Mouse (Mus musculus) gastrocnemius, adult 2 months (tissue): ENCODE data around the gene Polg2. TPM values are rescaled to one million over a fixed set of nuclear protein-coding genes. Genes with fewer than 3 reads are reported as not detected.
"Not testable (repeated sequence)": the region's sequence is repeated elsewhere in the genome, so short reads cannot be mapped to it uniquely, and the experiment has no call there.

Experiments used
- DNase-seq: peaks from one replicate; pipeline ENCODE4 v3.0.0; 2022
- H3K27ac ChIP-seq: fragments of 200-600 bp; 2 replicates; pipeline ENCODE4 v1.8.1; 2022; ENCODE audit warnings: mild to moderate bottlenecking
- H3K4me3 ChIP-seq: fragments of 200-600 bp; 2 replicates; pipeline ENCODE4 v1.8.1; 2022; ENCODE audit warnings: mild to moderate bottlenecking, moderate library complexity
- CTCF ChIP-seq: fragments of 200-600 bp; IDR thresholded peaks from 2 replicates; pipeline ENCODE4 v1.8.1; 2022; ENCODE audit warnings: antibody characterized with exemption, mild to moderate bottlenecking, moderate library complexity
- intact Hi-C: fragments of 180-260 bp; cut with DNase I; formaldehyde crosslinking; loops from one replicate; pipeline ENCODE4 v1.15.1; 2025
- total RNA-seq, 2 experiments: library from RNA; stranded (reverse); gene quantifications; 2 replicates each; pipeline ENCODE4 v1.2.3; 2021

The Polg2 gene
- total RNA-seq, 2 experiments from 2014 or later: 2.4 to 3.3 TPM

DNA sequence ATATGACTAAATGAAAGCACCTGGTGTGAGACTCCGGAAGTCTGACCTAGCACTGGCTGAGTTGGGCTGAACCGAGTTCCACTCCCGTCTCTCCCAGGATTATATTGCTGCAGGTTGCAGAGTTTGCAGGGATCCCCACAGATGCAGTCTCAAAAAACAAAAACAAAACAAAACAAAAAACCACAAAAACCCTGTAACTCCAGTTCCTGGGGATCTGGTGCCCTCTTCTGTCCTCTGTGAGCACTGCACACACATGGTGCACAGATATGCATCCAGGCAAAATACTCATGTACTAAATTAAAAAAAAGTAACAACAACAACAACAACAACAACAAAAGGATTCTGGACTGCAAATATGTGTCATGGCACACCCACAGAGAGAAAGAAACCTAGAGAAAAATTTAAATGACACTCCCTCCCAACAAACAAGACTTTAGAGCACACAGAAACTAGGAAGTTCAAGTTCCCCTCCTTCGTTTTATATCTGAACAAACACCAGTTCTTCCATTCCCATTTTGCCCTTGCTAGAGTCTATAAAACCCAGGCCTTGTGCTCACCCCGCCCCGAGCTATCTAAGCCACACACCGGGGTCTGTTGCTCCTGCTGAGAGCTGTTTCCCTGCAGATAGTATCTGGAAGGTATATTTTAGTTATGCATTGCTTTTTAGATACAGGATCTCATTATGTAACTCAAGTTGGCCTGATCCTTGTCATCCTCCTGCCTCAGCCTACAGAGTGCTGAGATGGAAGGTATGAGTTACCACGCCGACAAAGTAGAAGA is 9.0 kb downstream of the Polg2 start:
- no peak overlapping the region for H3K4me3 ChIP-seq
- intact Hi-C loops: no loop called here
- DNase-seq: no peak
- TF ChIP-seq CTCF: peak; percentile 36; the same call in 1 of the 2 replicates
- H3K27ac ChIP-seq: no peak overlapping the region

DNA sequence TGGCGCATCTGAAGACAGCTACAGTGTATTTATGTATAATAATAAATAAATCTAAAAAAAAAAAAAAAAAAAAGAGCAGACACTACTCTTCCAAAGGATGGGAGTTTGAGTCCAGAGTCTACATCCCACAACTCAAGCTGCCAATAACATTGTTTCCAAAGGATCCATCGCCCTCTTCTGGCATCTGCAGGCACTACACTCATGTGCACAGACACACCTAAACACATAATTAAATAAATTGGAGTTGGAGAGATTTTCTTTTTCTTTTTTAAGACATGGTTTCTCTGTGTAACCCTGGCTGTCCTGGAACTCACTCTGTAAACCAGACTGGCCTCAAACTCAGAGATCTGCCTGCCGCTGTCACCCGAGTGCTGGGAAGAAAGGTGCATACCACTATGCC is 11.8 kb downstream of the Polg2 start:
- peak; percentile 28; the same call in 1 of the 2 replicates for TF ChIP-seq CTCF
- intact Hi-C loops: no loop called here
- Histone ChIP-seq H3K4me3 (no peak overlapping the region), H3K27ac (no peak overlapping the region)
- no peak for DNase-seq

DNA sequence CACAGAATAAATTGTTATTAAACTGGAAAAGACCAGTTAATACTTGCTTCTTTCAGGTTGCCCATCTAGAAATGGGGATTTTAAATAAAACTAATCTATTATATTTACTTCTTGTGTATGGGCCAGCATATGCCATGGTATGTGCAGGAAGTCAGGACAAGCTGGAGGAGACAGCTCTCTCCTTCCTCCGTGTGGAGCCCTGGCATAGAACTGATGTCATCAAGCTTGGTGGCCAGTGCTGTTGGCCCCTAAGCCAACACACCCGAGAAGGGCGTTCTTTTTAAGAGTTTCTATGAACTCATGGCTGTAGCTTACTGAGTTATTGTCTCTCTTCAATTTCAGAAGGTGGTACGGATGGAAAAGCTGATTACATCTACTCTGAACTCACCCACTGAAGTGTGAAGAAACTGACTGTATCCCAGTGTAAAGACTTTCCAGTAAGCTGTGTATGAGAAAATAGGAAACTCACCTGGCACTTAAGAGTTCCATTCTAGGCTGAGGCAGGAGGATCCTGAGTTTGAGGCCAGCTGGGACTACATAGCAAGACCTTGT is 12.7 kb downstream of the Polg2 start:
- DNase-seq: no peak
- H3K27ac ChIP-seq: no peak overlapping the region
- H3K4me3 ChIP-seq: no peak overlapping the region
- intact Hi-C loops: no loop called here
- TF ChIP-seq CTCF: no peak

DNA sequence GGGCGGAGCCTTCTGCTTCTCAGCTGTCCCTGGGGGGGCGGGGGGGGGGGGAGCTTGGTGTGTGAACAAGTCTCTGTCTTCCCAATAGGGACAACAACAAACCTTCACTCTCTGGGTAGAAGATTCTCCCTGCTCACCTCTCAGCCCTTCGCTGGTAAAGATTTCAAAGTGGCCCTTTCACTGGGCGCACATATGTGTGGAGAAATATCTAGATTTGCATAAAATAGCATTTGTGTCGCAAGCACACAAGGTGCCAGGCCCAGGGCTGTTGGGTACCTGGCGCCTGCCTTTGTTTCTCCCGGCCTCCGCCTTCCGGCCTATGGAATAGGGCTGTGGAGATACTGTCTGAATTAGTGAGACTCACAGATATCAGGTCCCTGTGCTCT is 16.5 kb downstream of the Polg2 start:
- DNase-seq: no peak
- intact Hi-C loops: no loop called here
- H3K4me3 ChIP-seq: no peak overlapping the region
- peak overlapping the region; percentile 48; the same call in 1 of the 2 replicates for H3K27ac ChIP-seq
- TF ChIP-seq CTCF: no peak

DNA sequence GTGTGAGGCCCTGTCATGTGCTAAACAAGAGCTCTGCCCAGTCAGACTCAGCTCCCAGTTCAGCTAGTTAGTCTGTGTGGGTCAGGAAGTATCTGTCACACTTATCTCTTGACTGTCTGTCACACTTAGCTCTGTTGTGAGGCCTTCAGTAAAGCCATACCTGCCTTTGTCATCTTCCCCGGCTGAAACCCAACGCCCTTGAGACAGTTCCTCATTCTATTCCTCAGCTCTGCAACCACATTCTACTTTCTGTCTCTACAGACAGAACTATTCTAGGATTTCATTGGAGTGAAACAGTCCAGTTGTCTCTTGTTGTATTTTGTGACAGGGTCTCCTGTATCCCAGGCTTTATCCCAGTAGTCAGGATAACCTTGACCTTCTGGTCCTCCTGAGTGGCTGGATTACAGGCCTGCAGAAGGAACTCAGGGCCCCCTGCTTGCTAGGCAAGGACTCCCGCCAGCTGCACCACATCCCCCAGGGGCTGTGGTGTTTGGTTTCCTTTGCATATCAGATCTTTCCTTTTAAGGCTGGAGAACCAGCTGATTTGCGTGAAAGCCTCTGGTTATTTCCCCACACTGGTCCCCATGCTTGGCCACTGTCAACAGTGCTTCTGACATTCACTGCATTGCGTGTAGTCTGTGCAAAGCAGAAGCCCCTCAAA is 17.1 kb downstream of the Polg2 start:
- no peak for TF ChIP-seq CTCF
- intact Hi-C loops: no loop called here
- H3K27ac ChIP-seq: 0 out of 2 replicates have a peak overlapping the region, but pooled peaks have one; percentile 48
- no peak for DNase-seq
- no peak overlapping the region for H3K4me3 ChIP-seq

DNA sequence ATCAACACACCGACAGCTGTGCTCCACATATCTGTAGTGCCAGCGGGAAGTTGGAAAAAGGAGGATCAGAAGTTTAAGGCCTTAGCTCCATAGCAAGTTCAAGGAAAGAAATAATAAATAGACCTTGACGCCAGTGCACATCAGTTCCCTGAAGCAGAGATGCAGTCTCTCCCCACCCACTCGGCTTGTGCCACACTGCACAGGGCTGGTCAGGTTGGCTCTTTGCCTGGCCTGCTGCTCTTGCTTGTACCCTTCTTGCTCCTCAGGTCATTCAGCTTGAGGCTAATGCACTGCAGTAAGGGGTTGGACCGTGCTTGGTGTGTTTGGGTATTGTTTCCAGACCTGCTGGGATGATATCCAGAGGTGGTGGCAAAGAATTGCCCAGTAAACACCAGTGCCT is 18.8 kb downstream of the Polg2 start:
- Histone ChIP-seq H3K4me3 (no peak overlapping the region), H3K27ac (no peak overlapping the region)
- intact Hi-C loops: no loop called here
- TF ChIP-seq CTCF: no peak
- no peak for DNase-seq

DNA sequence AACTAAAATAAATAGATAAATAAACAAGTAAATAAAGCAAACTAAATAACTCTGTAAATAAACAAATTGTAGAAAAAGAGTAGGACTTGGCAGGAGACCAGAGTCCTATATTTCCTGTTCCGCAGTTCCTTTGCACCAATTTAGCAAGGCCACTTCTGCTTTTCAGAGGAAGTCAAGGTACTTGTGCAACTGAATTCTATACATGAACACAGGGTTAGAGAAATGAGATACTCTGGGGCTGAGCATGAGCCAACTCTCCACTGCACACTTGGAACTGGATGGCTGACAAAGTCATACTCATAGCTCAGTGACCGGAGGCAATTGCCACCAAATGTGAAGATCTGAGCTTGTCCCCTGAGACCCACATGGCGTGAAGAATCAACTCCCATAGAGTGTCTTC is 20.3 kb downstream of the Polg2 start:
- TF ChIP-seq CTCF: no peak

DNA sequence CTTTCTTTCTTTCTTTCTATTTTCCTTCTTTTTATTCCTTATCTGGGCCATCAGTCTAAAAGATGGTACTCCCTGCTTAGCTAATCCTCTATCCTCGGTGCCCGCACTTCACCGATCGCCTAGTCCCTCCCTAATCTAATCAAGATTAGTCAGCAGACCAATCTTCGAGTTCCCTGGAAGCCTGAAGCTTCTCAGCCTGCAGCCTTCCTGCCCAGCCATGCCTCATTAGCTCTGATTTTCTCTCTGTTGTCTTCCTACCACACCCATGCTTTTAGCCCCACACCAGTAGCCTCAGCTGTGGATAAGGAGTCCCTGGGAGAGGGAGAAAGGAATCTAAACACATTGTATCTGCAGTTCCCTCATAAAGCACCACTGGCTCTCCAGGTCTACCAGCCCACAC is 23.8 kb downstream of the Polg2 start:
- no peak for TF ChIP-seq CTCF
- Histone ChIP-seq H3K4me3 (no peak overlapping the region), H3K27ac (no peak overlapping the region)
- DNase-seq: no peak
- intact Hi-C loops: no loop called here

More for the DNA sequence above, 20.3 kb downstream of the Polg2 start:
- intact Hi-C loops: no loop called here
- no peak overlapping the region for H3K27ac ChIP-seq
- H3K4me3 ChIP-seq: no peak overlapping the region
- DNase-seq: no peak

DNA sequence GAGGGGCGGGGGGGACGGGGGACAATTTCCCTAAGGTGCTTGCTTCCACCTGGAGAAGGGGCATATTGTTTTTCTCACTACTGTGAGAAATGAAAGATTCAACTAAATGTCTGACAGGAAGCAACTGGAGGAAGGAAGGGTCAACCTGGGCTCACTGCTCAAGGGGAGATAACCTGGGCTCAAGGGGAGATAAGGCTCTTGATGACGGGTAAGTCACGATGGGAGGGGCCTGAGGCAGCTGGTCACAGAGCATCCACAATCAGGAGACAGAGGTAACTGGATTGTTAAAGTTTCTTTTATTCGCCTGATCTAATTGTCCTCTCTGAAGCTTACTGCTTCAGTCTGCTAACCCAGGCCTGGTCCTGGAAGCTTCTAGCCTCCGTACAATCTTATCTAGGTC is 26.0 kb downstream of the Polg2 start:
- TF ChIP-seq CTCF: no peak
- DNase-seq: no peak
- no peak overlapping the region for H3K27ac ChIP-seq
- intact Hi-C loops: no loop called here
- no peak overlapping the region for H3K4me3 ChIP-seq

DNA sequence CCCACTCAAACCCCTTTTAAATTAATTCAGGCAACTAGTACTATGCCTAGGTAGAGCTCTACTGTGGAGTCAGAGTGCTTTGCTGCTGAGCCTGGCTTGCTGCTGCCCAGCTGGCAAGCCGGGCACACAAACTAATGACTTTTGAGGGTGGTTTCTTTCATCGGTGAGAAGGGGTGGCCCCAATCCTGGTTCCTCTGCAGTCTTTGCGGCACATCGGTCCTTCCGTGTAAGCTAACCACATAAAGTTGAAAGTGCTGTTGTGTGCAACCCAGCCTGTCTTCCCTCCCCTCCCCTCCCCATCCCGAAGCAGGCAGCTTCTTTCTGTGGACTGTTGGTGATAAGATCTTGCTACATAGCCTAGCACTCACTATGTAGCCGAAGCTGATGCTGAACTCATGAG is 27.2 kb downstream of the Polg2 start:
- intact Hi-C loops: no loop called here
- DNase-seq: no peak
- peak overlapping the region; percentile 13; the same call in 1 of the 2 replicates for H3K4me3 ChIP-seq
- no peak for TF ChIP-seq CTCF
- H3K27ac ChIP-seq: no peak overlapping the region

DNA sequence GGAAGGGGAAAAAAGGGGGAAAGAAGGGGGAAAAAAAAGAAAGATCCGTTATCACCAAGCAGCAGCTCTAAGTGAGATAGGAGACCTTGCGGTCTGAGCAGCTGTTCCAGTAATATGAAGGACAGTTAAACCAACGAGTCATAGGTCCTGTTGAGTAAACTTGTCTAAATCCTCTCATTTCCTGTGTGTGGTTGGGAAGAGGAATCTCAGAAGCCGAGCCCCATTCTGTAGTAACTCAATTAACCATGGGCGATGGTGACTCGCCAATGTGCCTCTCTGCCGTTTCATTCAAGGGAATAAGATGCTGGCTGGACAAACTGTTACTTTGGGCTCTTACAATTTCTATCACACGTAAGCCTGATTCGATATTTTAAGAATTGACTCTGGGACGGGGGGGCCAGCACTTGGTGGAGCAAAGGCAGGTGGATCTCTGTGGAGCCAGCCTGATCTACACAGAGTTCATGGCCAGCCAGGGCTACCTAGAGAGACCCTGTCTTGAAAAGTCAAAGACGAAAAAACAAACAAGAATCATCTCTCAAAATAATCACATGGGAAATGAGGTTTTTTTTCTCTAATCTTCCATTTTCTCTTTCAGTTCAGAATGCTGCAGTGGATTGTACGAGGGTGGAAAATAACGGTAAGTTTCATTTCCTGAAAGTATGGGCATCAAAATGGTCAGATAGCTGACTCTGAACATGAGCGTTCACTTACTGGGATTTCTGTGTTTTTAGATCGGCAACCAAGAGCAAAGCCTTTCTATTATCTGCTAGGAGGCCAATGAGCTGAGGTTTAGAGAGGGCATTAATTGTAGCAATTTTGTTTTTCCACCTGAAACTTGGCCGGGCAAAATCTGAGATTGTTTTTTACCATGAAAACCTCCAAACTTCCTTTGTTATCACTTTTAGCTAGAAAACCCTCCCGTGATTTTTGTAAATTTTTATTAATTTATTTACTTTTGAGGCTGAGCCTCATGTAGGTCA is 28.0 kb downstream of the Polg2 start, which contains the start of gene Milr1:
TSS of gene Milr1 (plus strand) at position 188 of the 980 bp plus-strand sequence.
- intact Hi-C loops: no loop called here
- no peak for DNase-seq
- no peak for TF ChIP-seq CTCF
- 0 out of 2 replicates have a peak within 1 kb of the TSS, but pooled peaks have one; percentile 5 for H3K27ac ChIP-seq
- peak within 1 kb of the TSS; percentile 30 for H3K4me3 ChIP-seq

DNA sequence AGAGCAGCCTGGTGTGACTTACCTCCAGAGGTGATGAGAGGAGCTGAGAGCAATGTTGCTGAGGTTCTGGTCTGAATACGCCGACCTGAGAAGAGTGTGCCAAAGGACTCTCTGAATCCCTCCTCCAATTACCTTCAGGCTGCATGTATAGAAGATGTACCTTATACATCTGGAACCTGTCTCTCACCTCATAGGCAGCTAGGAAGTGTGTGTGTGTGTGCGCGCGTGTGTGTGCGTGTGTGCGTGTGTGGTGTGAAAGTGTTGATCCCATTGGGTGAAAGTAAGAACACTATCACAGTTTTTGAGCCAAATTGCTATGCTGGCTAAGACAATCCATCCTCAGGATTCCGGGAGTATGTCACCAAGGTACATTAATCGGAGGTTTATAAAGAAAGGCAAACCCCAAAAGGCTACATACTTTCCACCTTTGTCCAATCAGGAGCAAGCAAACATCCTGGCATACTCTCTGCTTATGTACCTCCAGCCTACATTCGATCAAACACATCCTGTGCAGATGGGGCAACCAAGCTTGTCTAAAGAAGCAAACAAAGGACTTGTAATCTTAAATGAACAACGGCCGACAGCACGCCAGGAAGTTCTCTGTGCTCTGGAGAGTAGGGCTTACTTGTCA is 29.1 kb downstream of the Polg2 start, which contains the start of gene Pecam1:
TSS of gene Pecam1 (minus strand) at position 508 of the 631 bp plus-strand sequence.
- no peak for DNase-seq
- no peak for TF ChIP-seq CTCF
- intact Hi-C loops: no loop called here
- H3K4me3 ChIP-seq: peak within 1 kb of the TSS; percentile 30
- H3K27ac ChIP-seq: 0 out of 2 replicates have a peak within 1 kb of the TSS, but pooled peaks have one; percentile 5

DNA sequence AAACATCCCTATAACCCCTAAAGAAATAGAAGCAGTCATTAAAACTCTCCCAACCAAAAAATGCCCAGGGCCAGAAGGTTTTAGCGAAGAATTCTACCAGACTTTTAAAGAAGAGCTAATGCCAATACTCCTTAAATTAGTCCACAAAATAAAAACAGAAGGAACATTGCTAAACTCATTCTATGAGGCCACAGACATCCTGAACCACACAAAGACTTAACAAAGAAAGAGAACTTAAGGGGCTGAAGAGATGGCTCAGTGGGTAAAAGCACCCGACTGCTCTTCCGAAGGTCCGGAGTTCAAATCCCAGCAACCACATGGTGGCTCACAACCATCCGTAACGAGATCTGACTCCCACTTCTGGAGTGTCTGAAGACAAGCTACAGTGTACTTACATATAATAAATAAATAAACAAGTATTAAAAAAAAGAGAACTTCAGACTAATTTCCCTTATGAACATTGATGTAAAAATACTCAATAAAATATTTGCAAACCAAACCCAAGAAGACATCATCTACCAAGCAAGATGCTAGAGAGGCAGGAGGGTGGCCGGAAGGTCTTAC is 29.7 kb downstream of the Polg2 start:
- not testable (repeated sequence) for H3K27ac ChIP-seq, H3K4me3 ChIP-seq, DNase-seq
- intact Hi-C loops: loop anchor here (10.0 kb wide), 2 partner anchors 235 to 335 kb away; no protein-coding TSS in a partner anchor
